Mouse (Mus musculus) right cerebral cortex, adult 18-20 months (tissue): ENCODE data around the gene Ikbkg.
"Not testable (repeated sequence)": the region's sequence is repeated elsewhere in the genome, so short reads cannot be mapped to it uniquely, and the experiment has no call there.

ENCODE experiments used
- DNase-seq: peaks from one replicate; pipeline ENCODE4 v3.0.0; 2022; ENCODE audit warnings: mixed read lengths

Gene Ikbkg

DNA sequence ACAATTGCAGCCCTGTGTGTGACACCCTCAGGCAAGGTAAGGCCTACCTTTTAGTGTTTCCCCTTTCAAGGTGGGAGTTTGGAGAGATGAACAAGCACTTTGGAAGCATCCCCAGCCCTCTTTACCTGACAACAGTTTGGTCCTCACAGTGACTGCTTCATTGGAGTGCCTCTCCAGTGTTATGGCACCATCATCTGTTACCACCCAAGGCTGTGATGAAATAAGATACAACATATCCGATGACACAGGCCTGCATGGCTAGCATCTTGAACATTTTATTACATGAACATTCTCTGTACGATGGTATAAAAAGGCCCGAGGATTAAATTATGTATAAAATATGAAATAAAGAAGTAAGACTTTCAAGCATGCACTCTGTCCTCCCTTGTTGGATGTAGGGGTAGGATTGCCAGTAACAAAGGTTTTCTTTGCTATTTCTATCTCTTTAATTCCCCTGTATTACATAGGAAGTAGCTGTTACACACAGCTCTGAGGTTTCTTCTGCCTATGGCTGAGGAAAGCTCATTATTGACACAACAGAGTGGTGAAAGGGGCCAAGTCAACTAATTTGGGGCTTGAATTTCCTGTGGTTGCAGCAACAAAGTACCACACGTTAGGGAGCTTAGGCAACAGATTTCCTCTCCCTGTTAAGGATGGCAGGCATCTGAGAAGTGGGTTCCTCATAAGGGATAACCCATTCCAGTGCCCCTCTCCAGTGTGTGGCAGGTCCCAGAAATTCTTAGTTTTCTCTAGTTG is 58.2 kb downstream of the Ikbkg start:
- no peak for DNase-seq

DNA sequence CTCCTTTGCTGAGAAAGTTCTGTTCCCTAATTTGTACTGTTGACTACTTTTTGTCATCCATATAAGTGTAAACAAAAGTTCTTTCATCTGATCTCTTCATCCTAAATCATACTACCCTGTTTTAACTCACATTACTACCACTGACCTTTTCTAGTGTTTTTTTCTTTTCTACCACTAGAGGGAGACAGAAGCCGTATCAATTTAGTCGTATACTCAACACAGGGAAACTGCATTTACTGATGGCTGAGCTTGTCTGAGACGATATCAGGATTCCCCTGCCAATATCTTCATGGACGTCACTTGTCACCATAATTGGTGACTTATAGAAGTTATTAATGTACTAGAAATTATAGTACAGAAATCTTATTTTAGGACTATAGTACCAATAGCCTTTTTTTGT is 59.7 kb downstream of the Ikbkg start:
- no peak for DNase-seq

DNA sequence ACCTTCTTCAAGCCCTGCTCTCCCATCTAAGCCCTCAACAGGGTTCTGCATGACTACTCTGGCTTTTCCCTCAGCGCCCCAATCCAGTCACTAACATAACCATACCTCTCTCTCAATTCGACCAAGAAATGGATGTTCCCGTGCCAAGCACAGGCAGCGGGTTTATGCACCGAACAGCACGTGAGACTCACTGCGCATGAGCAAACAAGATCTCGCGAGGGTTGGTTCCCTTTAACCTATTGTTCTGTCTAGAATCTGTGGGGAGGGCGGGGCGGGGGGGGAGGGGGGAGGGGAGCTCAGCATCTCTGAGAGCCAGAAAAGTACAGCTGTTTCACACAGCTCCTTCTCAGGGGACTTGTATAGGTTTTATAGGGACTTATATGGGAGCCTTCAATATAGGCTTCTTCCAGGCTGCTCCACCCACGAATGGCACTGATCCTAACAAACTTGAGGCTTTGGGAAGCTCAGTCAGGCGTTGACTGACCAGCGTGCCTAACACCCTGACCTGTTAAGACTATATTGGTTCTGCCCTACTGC is 88.3 kb downstream of the Ikbkg start, which contains the start of gene Gm6880:
Gm6880 (minus strand) TSS at position 51 of the 537 bp plus-strand sequence.
- DNase-seq: not testable (repeated sequence)

DNA sequence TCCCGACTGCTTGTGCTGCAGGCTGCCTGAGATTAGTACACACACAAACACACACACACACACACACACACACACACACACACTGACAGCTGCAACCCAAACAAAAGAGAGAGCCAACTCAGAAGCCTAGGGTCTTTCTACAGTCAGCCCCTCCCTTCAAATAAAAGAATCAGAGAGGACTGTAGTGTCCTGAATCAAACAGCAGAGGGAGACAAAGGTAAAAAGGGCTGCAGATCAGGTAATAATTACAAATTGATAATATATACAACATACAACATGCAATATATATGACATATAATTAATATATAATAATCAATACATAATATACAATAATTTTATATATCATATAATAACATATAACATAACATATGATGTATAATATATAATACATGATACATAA is 104.0 kb downstream of the Ikbkg start:
- no peak for DNase-seq
